Mouse (Mus musculus) heart, adult 2 months (tissue): Measurements from ENCODE around the gene Cd101.

Source experiments
- CTCF ChIP-seq: fragments of 200-600 bp; IDR thresholded peaks from 2 replicates; pipeline ENCODE4 v1.8.1; 2022; ENCODE audit warnings: antibody characterized with exemption, mild to moderate bottlenecking, moderate library complexity
- POLR2A ChIP-seq: fragments of 200-500 bp; IDR thresholded peaks from 2 replicates; pipeline ENCODE4 v1.6.1; 2011; ENCODE audit warnings: mild to moderate bottlenecking, low read depth, low read length, control low read depth; ENCODE audit not compliant: insufficient read depth

- TF ChIP-seq CTCF (no peak), POLR2A (no peak)
Measured at GRCm38 (mm10) chr3:101010589-101011202, 18.7 kb downstream of the Cd101 start.
